Mouse (Mus musculus) kidney, adult 11 months (tissue): Measurements from ENCODE around the gene Erg.

ENCODE experiments used
- DNase-seq: peaks from one replicate; pipeline ENCODE4 v3.0.0; 2022

Gene Erg

DNA sequence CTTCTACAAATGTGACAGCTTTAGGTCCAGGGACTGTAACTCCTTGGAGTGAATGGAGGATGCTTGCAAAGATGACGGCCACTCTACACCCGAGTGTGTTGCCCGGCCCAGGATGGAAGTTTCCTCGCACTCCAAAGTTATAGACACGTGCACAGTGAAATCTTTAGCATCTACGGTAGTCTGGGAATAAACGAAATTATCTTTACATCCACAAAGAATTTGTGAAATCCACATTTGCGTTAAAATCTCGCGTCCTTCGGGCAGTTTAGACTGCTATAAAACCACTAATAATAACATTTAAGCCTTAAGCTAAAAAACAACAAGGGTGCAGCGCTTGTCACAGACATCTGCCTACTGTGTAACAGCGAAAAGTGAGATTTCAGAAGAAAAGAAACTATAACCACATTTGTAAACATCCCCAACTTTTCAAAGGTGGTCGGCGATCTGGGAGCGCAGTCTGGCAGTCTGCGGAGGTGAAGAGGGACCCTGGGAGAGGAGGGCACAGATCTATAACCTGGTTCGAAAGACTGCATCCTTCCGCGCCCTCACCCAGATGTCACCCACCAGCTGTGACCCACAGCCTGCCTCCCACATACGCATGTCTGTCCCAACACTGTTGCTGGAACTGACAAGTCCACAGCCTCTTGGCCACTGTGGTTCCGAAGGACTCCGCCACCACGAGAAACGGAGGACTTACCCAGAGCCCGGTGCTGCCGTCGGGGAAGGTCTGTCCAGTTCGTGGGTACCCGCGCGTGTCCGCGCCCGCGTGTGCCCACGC, 1.5 kb downstream of the Erg start:
- DNase-seq = no peak

GRCm38 (mm10) chr16:95579289-95579688, 7.1 kb downstream of the Erg start:
- DNase-seq = no peak

DNA sequence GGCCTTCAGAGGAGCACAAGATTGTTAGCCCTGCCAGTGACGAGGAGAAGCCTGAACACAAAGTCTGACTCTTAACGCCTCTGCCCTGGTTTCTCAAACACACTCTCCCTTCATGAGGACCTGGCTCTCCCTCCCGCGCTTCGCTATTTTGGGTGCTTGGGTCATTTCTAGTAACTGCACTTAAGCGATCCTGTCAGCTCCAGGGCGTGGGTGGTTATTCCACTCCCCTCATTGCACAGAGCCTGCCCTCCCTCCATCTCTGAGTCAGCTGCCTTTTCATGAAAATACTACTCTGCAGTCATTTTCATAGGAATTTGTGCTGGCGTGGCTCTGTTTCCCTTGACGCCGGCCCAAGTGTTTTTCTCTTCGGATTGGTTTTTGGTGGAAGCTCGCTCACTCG, 13.2 kb downstream of the Erg start:
- DNase-seq = peak; percentile 3

GRCm38 (mm10) chr16:95570616-95571015, 15.8 kb downstream of the Erg start:
- DNase-seq = no peak

- no peak for DNase-seq
Observed at GRCm38 (mm10) chr16:95556834-95557233, 29.6 kb downstream of the Erg start.

GRCm38 (mm10) chr16:95553136-95553535, 33.3 kb downstream of the Erg start:
- no peak for DNase-seq

GRCm38 (mm10) chr16:95552495-95552894, 33.9 kb downstream of the Erg start:
- DNase-seq = no peak

DNA sequence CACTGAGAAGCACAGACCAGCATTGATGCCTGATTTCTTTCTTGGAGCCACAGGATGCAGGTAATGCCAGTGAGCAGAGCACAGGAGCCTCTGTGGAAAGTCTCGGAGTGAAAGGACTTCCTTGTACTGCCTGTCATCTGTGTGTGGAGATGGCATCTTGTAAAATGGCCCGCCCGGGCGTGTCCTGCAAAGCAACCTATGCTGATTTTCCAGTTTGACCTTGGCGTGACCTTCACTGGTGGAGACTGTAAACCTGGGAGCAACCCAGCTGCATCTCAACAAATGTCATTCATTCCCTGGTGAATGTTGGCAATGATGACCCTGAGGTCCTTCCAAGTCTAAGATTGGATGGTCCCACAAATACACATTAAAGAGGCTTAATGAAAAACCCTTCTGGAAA, 35.9 kb downstream of the Erg start:
- DNase-seq = no peak

DNA sequence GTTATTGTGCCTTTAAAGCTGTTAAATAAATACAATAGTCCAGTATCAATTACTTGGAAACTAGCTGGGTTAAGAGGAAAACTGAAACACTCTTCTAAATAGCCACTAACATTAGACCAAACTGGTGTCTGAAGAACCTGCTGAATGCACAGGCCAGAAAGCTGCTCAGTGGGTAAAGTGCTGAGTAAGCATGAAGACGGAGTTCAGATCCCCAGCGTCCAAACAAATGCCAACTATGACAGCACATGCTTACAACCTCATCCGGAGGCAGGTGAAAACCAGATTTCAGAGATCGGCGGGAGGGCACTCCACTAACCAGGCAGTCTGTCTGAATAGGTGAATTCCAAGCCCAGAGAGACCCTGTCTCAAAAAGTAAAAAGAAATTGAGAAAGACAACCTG, 41.6 kb downstream of the Erg start:
- no peak for DNase-seq

GRCm38 (mm10) chr16:95543471-95543870, 42.9 kb downstream of the Erg start:
- DNase-seq = no peak

DNA sequence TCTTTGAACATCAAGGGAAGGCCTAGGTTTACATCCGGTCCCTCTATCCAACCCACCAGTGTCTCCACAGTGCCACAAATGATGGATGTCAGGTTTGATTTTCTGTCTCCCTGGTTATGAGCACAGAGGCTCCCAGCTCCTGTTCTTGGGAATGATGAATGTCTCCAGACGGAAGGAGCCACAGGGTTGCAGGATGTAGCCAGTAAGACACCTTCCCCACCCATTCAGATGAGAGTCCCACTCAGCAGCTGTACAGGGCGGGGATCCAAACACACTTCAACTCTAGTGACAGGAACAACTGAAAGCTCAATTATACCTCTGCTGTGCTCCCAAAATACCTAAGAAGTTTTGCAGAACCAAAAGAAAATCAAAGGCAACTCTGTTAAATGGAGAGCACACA, 51.2 kb downstream of the Erg start:
- DNase-seq = peak; percentile 28

DNA sequence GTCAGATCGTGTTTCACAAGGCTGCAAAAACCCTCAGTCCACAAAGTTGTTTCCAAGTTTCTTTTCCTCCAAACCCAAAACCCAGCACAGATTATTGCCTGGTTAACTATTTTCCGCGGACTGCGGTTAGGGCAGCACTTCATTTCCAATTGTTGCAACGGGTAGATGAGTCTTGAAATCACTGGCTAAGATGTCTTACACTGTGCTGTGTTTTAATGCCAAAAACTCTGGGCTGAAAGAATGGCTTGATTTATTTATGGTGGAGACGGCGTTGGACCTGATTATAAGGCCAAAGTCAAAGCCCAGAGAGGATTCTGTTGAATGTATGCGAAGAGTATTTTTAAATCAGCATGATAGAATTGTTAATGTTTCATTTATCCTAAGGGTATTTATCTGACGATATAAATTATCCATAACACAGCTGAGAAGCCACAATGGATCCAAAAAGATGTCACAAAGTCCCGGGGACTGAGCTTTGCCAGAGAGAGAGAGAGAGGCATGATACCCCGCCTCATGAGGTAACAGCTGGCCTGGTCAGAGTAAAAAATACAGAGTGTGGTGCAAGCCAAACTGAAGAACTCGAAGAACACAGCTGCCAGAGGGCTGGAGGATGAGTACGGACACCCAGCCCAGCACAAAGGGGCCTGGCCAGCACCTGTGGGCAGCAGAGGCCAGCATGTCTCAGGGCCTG, 53.9 kb downstream of the Erg start:
- DNase-seq = no peak

GRCm38 (mm10) chr16:95527561-95527960, 58.8 kb downstream of the Erg start:
- DNase-seq = no peak

DNA sequence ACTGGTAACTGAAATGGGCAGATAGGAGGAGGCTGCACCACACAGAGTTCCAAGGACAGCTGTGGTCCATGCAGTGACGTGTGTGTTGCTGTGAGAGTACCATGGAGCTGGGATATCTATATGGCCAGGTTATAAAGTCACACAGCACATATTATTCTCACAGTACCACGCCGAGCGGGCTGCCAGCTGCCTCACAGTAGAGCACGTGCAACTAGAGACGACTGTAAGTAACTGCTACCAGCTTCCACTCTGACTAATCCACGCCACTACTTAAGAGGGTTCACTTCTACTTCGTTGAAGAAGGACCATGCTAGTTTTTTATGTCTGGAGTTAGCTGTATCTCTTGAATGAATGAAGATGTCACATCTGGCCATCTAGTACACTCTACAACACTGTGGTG, 66.9 kb downstream of the Erg start:
- DNase-seq = no peak

- DNase-seq = no peak
Observed at GRCm38 (mm10) chr16:95506051-95506450, 80.3 kb downstream of the Erg start.

GRCm38 (mm10) chr16:95496582-95497300, 89.7 kb downstream of the Erg start:
- DNase-seq = no peak

DNA sequence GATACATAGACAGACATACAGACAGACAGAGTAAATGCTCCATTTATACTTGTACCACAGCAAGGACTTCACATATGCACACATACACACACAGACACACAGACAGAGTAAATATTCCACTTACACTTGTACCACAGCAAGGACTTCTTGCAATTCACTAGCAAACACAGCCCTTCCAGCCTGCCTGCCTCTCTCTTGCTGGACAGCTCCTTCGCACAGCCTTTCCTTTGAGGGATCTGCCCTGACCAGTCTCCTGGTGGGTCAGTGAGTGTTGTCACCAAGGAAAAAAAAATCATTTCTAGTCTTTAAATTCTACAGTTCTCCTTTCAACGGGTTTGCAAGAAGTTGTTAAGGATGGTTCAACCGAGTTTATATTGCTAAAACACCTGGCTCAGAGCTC, 92.3 kb downstream of the Erg start:
- no peak for DNase-seq

DNA sequence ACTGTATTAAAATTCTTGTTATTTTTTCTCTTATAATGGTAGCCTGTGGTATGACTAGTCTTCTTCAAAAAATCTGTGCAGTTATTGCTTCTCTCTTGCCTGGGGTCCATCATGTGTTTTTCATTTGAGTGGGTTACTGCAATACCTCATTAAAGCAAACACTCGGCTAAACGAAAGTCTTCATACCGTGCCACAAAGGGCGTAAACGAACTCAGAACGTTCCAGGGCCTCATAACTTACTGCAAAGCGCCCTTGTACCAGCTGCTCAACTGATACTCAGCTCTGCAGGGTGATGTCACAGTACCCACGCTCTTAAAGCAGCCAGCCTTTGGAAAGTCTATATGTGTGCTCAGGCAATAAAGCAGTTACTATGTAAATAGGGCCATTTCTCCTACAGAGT, 93.1 kb downstream of the Erg start:
- DNase-seq = no peak

GRCm38 (mm10) chr16:95492146-95492545, 94.2 kb downstream of the Erg start:
- DNase-seq = no peak

DNA sequence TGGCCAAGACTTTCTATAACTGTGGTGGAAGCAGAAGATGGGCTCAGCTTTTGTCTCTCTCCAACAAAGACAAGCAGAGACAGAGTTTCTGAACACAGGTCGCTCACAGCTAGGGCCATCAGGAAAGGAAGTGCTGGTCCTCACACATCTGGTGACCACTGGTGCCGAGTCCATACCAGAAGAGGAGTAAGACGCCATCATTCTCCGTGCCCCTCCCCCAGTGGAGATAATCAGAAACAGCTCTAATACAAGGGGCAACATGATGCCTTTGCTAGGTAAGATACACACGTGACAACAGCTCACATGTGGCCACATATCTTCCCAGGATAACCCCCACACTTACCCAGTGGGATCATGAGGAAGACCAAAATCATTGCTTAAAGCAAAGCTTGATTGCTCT, 96.0 kb downstream of the Erg start:
- DNase-seq = no peak

DNA sequence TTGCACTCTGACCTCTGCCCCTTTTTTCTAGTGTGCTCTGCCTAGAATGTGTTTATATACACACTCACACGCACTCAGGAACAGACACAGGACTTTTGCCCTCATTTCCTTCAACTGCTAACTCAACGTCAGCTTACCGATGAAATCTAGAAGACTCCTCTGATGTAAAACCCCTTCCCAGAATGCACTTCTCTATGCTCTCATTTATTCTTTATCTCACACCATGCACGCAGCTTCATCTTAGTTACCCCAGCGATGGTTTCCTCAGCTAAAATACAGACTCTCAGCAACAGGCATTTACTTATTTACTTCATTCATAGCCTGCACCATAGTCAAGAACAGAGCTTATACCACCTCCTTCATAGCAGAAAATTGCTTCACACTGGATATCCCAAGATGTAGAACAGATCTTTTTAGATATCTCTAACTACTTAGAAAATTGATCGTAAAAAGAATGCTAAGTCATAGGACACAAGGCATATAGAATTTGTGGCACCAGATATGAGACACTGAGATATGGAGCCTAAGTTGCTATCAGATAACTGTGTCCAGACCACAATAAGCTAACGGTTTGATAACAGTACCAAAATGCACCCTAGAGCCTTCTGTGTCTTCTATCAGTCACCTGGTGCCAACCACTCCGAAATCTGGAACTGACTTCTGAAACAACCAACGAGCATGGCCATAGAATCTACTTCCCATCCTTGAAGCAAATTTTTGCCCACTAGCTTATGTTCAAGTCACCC, 98.6 kb downstream of the Erg start:
- no peak for DNase-seq

- no peak for DNase-seq
Observed at GRCm38 (mm10) chr16:95481176-95481575, 105.2 kb downstream of the Erg start.

- no peak for DNase-seq
Observed at GRCm38 (mm10) chr16:95478558-95478957, 107.8 kb downstream of the Erg start.
